Mouse (Mus musculus) liver, embryonic 13.5 days (tissue): Measurements from ENCODE around the gene Fam69b. TPM values are rescaled to one million over a fixed set of nuclear protein-coding genes. Genes with fewer than 3 reads are reported as not detected.

ENCODE experiments used
- ATAC-seq: fragments of 200-750 bp; cut with Nextera tagmentation; 2 replicates; pipeline ENCODE4 v1.8.0; 2017; ENCODE audit warnings: low read depth, mild to moderate bottlenecking, moderate number of reproducible peaks, moderate library complexity
- DNase-seq: peaks from one replicate; pipeline ENCODE4 v3.0.0; 2022
- H3K27ac ChIP-seq: fragments of 300-500 bp; sonication (generic); 2 replicates; pipeline ENCODE4 v1.5.1; 2015; ENCODE audit warnings: moderate library complexity, mild to moderate bottlenecking, inconsistent platforms
- H3K27me3 ChIP-seq: fragments of 300-500 bp; sonication (generic); 2 replicates; pipeline ENCODE4 v1.6.1; 2015; ENCODE audit warnings: mild to moderate bottlenecking, inconsistent platforms
- H3K36me3 ChIP-seq: fragments of 300-500 bp; sonication (generic); 2 replicates; pipeline ENCODE4 v1.6.1; 2015; ENCODE audit warnings: mild to moderate bottlenecking, inconsistent platforms
- H3K4me1 ChIP-seq: fragments of 300-500 bp; sonication (generic); replicated peaks from 2 replicates; pipeline ENCODE4 v1.6.1; 2015; ENCODE audit warnings: inconsistent platforms
- H3K4me2 ChIP-seq: fragments of 300-500 bp; sonication (generic); 2 replicates; pipeline ENCODE4 v1.6.1; 2015; ENCODE audit warnings: inconsistent platforms, mild to moderate bottlenecking, moderate library complexity
- H3K4me3 ChIP-seq: fragments of 300-500 bp; sonication (generic); replicated peaks from 2 replicates; pipeline ENCODE4 v1.5.1; 2015; ENCODE audit warnings: mild to moderate bottlenecking, inconsistent platforms
- H3K9ac ChIP-seq: fragments of 300-500 bp; sonication (generic); 2 replicates; pipeline ENCODE4 v1.6.1; 2015; ENCODE audit warnings: mild to moderate bottlenecking, inconsistent platforms
- H3K9me3 ChIP-seq: fragments of 300-500 bp; sonication (generic); replicated peaks from 2 replicates; pipeline ENCODE4 v1.6.1; 2016; ENCODE audit warnings: inconsistent platforms
- WGBS: fragments of 180-500 bp; shearing (Covaris S2); methylation state at CpG from one replicate; pipeline ENCODE4 v1.1.7; 2015; ENCODE audit not compliant: insufficient replicate concordance; 5-methylcytosine and 5-hydroxymethylcytosine counted together
- polyA plus RNA-seq: library from polyadenylated mRNA; unstranded; fragments of >200 nt; fragmentation: Nextera tagmentation; extraction: Ambion mirVana; gene quantifications from 2 replicates; pipeline ENCODE4 v1.2.1, GENCODE M21; 2015

The Fam69b gene
- polyA plus RNA-seq, 1 experiment from 2014 or later, result 2.1 TPM

DNA sequence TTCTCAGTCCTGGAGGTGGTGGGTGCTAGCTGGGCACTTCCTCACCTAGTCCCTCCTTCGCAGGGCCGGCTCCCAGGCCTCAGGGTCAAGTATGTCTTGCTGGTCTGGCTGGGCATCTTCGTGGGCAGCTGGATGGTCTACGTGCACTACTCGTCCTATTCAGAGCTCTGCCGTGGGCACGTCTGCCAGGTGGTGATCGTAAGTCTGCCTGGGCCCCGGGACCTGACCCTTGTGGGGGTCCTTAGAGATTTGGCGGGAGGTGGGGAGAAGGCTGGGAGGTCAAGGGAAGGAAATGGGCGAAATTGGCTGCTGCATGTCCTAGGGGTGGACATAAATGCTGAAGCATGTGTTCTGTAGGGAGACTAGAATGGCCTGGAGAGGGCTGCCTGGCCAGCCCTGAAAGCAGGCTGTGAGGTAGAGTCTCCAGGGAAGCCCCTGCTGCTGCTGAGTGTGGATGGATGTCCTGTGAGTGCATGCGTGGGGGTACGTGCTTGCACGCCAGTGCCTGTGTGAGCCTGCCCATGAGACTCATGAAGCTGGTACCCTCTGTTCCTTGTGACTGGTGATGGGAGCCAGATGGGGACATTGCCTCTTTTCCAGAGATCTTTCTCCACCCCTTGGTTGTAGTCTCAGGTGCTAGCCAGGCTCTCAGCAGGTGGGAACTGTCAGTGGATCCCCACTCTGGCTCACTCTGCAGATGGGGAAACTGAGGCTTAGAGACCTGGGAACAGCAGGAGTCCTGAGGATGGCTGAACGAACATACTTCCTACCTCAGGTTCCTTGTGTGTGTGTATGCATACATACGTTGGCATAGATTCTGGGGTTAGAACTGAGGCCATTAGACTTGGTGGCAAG, 4.5 kb downstream of the Fam69b start:
- DNase-seq (no peak), ATAC-seq (no peak)
- H3K4me1 ChIP-seq, result peaks cover 20% of the 10 kb centered on the region
- WGBS, result 76% methylated on average over 16 of the region's 16 CpGs
- no peaks in the 10 kb centered on the region for H3K9me3 ChIP-seq
- peaks cover 23% of the 10 kb centered on the region for H3K27me3 ChIP-seq
- no peak overlapping the region; the same call in 1 of the 2 replicates for H3K9ac ChIP-seq
- no peak overlapping the region for H3K27ac ChIP-seq
- H3K4me3 ChIP-seq, result no peak overlapping the region
- no peak overlapping the region for H3K4me2 ChIP-seq
- peaks cover 37% of the 10 kb centered on the region for H3K36me3 ChIP-seq

- no peak overlapping the region for H3K4me2 ChIP-seq
- H3K9ac ChIP-seq, result no peak overlapping the region
- no peaks in the 10 kb centered on the region for H3K9me3 ChIP-seq
- H3K36me3 ChIP-seq, result peaks cover 50% of the 10 kb centered on the region
- peaks cover 10% of the 10 kb centered on the region for H3K27me3 ChIP-seq
- no peak for DNase-seq
- no peak overlapping the region for H3K27ac ChIP-seq
- peaks cover 25% of the 10 kb centered on the region for H3K4me1 ChIP-seq
- WGBS, result 55% methylated on average over 4 of the region's 4 CpGs
- peak; percentile 8; the same call in 1 of the 2 replicates for ATAC-seq
- no peak overlapping the region for H3K4me3 ChIP-seq
Measured at GRCm38 (mm10) chr2:26633953-26634530, 5.8 kb downstream of the Fam69b start.

- WGBS, result 35% methylated on average over 12 of the region's 12 CpGs
- H3K9ac ChIP-seq, result no peak overlapping the region
- H3K9me3 ChIP-seq, result no peaks in the 10 kb centered on the region
- H3K4me3 ChIP-seq, result no peak overlapping the region
- peaks cover 51% of the 10 kb centered on the region for H3K36me3 ChIP-seq
- H3K4me1 ChIP-seq, result peaks cover 30% of the 10 kb centered on the region
- DNase-seq (no peak), ATAC-seq (no peak; the same call in 1 of the 2 replicates)
- H3K27me3 ChIP-seq, result 0 out of 2 replicates have a peak, but pooled peaks cover 2% of the 10 kb centered on the region
- H3K4me2 ChIP-seq, result no peak overlapping the region
- no peak overlapping the region for H3K27ac ChIP-seq
Measured at GRCm38 (mm10) chr2:26634629-26635488, 6.6 kb downstream of the Fam69b start.

DNA sequence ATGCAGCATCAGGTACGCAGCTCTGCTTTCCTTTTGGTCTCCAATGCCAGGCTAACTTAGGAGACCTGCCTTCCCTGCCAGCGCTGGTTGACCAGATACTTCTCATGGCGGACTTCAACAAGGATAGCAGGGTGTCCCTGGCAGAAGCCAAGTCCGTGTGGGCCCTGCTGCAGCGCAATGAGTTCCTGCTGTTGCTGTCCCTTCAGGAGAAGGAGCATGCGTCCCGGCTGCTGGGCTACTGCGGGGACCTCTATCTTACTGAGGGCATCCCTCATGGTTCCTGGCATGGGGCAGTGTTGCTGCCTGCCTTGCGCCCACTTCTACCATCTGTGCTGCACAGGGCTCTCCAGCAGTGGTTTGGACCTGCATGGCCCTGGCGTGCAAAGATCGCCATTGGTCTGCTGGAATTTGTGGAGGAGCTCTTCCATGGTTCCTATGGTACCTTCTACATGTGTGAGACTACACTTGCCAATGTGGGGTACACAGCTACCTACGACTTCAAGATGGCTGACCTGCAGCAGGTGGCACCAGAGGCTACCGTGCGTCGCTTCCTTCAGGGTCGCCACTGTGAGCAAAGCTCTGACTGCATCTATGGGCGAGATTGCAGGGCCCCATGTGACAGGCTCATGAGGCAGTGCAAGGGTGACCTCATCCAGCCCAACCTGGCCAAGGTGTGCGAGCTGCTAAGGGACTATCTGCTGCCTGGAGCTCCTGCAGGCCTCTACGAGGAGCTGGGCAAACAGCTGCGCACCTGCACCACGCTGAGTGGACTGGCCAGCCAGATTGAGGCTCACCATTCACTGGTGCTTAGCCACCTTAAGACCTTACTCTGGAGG, 7.5 kb downstream of the Fam69b start:
- Histone ChIP-seq H3K27ac (0 out of 2 replicates have a peak overlapping the region, but pooled peaks have one; percentile 0), H3K4me2 (no peak overlapping the region), H3K9me3 (no peaks in the 10 kb centered on the region), H3K9ac (no peak overlapping the region), H3K36me3 (peaks cover 51% of the 10 kb centered on the region), H3K4me1 (peaks cover 35% of the 10 kb centered on the region), H3K27me3 (no peaks in the 10 kb centered on the region), H3K4me3 (no peak overlapping the region)
- DNase-seq (no peak), ATAC-seq (peak; percentile 25)
- 55% methylated on average over 21 of the region's 21 CpGs for WGBS

GRCm38 (mm10) chr2:26636325-26636635, 8.0 kb downstream of the Fam69b start:
- Histone ChIP-seq H3K27me3 (no peaks in the 10 kb centered on the region), H3K36me3 (peaks cover 51% of the 10 kb centered on the region), H3K4me2 (no peak overlapping the region), H3K4me3 (no peak overlapping the region), H3K9me3 (no peaks in the 10 kb centered on the region), H3K4me1 (peaks cover 41% of the 10 kb centered on the region), H3K27ac (0 out of 2 replicates have a peak overlapping the region, but pooled peaks have one; percentile 0), H3K9ac (no peak overlapping the region)
- ATAC-seq (no peak; the same call in 1 of the 2 replicates), DNase-seq (no peak)
- WGBS, result 31% methylated on average over 2 of the region's 2 CpGs

DNA sequence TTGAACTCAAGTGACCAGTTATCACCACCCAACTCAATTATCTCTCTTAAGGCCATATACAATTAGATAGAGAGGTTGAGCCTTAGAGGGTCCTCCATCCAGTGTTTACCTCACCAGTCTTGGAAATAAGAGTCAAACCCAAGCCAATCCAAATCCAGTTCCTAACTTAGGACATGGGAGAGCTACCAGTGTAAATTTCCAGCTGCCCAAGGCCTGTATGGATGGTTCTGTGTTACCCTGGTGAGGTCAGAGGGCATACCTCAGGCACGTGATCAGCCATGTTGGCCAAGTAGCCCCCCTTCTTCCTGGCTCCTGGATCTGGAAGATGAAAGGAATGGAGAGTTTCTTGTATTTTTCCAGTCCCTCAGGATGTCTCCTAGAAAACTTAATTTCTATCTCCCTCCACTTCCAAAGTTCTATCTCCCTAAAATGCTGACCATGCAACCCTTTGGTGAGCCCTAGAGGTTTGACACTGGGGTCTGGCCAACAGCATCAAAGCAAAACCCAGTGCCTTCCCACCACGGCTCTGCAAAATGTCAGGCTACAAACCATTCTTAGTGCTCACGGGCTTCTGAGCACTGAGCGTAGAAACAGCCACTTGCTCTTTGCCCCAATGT, 9.2 kb downstream of the Fam69b start:
- 79% methylated on average over 4 of the region's 4 CpGs for WGBS
- ATAC-seq (no peak), DNase-seq (no peak)
- Histone ChIP-seq H3K27me3 (no peaks in the 10 kb centered on the region), H3K9ac (peak overlapping the region; percentile 86; the same call in 1 of the 2 replicates), H3K4me3 (peak overlapping the region; percentile 78; the same call in 1 of the 2 replicates), H3K9me3 (no peaks in the 10 kb centered on the region), H3K27ac (0 out of 2 replicates have a peak overlapping the region, but pooled peaks have one; percentile 15), H3K36me3 (peaks cover 51% of the 10 kb centered on the region), H3K4me1 (peaks cover 45% of the 10 kb centered on the region), H3K4me2 (peak overlapping the region; percentile 75)

DNA sequence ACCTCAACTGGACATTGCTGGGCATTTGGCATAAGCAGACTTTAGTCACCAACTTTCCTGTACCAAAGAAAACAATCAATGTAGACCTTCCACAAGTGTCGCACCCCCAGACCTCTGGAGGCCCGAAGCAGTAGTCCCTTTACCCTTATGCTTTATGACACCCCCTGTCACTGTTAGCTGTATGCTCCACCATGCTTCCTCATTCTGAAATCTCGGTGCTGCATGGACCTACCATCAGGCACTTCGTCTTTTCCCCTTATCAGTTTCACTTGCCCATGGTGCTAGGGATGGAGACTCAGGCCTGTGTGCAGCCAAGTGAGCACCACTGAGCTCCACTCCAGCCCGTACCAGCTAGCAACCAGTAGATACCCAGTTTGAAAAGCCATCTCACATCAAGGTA, 9.8 kb downstream of the Fam69b start:
- Histone ChIP-seq H3K4me2 (peak overlapping the region; percentile 75), H3K27ac (peak overlapping the region; percentile 81), H3K27me3 (no peaks in the 10 kb centered on the region), H3K4me3 (peak overlapping the region; percentile 78), H3K9ac (peak overlapping the region; percentile 86), H3K4me1 (peaks cover 45% of the 10 kb centered on the region), H3K9me3 (no peaks in the 10 kb centered on the region), H3K36me3 (peaks cover 51% of the 10 kb centered on the region)
- WGBS, result 46% methylated on average over 5 of the region's 5 CpGs
- DNase-seq (no peak), ATAC-seq (no peak)

DNA sequence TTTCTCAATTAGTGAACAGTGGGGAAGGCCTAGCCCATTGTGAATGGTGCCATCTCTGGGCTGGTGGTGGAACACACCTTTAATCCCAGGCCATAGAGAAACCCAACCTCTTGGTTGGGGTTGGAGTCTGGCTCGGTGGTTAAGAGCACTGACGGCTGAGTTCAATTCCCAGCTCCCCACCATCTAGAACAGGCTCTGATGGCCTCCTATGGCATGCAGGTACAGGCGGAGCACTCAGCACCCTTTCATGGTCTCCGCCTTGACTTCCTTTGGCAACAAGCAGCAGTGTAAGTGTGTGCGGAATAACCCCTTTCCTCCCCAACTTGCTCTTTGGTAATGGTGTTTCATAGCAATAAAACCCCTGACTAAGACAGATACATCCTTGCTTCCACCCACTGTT, 10.3 kb downstream of the Fam69b start:
- H3K27me3 ChIP-seq, result no peaks in the 10 kb centered on the region
- H3K9ac ChIP-seq, result peak overlapping the region; percentile 86
- H3K4me3 ChIP-seq, result peak overlapping the region; percentile 78
- H3K27ac ChIP-seq, result peak overlapping the region; percentile 81
- ATAC-seq, result no peak
- peaks cover 45% of the 10 kb centered on the region for H3K4me1 ChIP-seq
- DNase-seq, result no peak
- peak overlapping the region; percentile 75 for H3K4me2 ChIP-seq
- peaks cover 51% of the 10 kb centered on the region for H3K36me3 ChIP-seq
- 40% methylated on average over 5 of the region's 5 CpGs for whole genome bisulfite sequencing
- H3K9me3 ChIP-seq, result no peaks in the 10 kb centered on the region

GRCm38 (mm10) chr2:26639083-26639482, 10.8 kb downstream of the Fam69b start:
- ATAC-seq, result peak; percentile 49
- peaks cover 45% of the 10 kb centered on the region for H3K4me1 ChIP-seq
- peak overlapping the region; percentile 81 for H3K27ac ChIP-seq
- no peaks in the 10 kb centered on the region for H3K27me3 ChIP-seq
- peak overlapping the region; percentile 75 for H3K4me2 ChIP-seq
- peak overlapping the region; percentile 86 for H3K9ac ChIP-seq
- peaks cover 50% of the 10 kb centered on the region for H3K36me3 ChIP-seq
- peak; percentile 46 for DNase-seq
- H3K9me3 ChIP-seq, result no peaks in the 10 kb centered on the region
- WGBS, result 1% methylated on average over 8 of the region's 8 CpGs
- peak overlapping the region; percentile 78 for H3K4me3 ChIP-seq
